Mouse (Mus musculus): ENCODE data around the gene B3galt4. TPM values are rescaled to one million over a fixed set of nuclear protein-coding genes. Genes with fewer than 3 reads are reported as not detected.
A peak's percentile ranks its signal among the peaks of the same experiment; 100 is the strongest.
"Not testable (repeated sequence)": the region's sequence is repeated elsewhere in the genome, so short reads cannot be mapped to it uniquely, and the experiment has no call there.

The B3galt4 gene
- polyA plus RNA-seq, 1 experiment from 2014 or later = 4.1 TPM

DNA sequence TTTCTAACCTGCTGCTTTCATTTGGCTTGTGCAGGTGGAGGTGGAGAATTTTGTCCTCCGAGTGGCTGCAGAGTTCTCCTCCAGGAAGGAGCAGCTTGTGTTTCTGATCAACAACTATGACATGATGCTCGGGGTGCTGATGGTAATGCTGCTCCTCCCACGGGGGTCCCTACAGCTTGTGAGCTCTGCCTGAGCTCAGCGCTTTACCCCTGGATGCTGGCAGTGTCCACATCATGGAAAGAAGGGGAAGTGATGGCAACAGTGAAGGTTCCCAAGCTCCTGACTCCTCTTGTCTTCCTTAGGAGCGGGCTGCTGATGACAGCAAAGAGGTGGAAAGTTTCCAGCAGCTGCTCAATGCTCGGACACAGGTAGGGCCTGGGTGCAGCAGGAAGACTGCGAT is 11.6 kb upstream of the B3galt4 start:
- DNase-seq (ENCODE audit: low spot score) = no peak
- Histone ChIP-seq H3K4me3 (no peak overlapping the region), H3K27ac (replicated peaks) (no peak overlapping the region), H3K4me1 (no peaks in the 10 kb centered on the region), H3K27me3 (ENCODE audit: low read depth, poor library complexity, severe bottlenecking) (no peaks in the 10 kb centered on the region), H3K36me3 (peaks cover 88% of the 10 kb centered on the region), H3K9me3 (replicated peaks) (no peaks in the 10 kb centered on the region)
- WGBS = 91% methylated on average over 7 of the region's 7 CpGs

DNA sequence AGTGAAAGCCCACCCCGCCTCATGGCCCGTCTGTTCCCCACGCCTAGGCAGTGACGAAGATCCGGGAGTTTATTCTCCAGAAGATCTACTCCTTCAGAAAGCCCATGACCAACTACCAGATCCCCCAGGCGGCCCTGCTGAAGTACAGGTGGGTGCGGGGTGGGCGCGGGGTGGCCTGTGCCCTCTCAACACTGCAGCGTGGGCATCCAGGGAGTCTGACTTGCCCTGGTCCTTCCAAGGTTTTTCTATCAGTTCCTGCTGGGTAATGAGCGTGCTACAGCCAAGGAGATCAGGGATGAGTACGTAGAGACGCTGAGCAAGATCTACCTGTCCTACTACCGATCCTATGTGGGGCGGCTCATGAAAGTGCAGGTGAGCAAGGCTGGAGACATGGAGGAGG is 8.7 kb upstream of the B3galt4 start:
- DNase-seq (ENCODE audit: low spot score) = no peak
- Histone ChIP-seq H3K27ac (replicated peaks) (no peak overlapping the region), H3K36me3 (peaks cover 69% of the 10 kb centered on the region), H3K9me3 (replicated peaks) (no peaks in the 10 kb centered on the region), H3K4me1 (peaks cover 12% of the 10 kb centered on the region), H3K4me3 (no peak overlapping the region), H3K27me3 (ENCODE audit: low read depth, poor library complexity, severe bottlenecking) (no peaks in the 10 kb centered on the region)
- 94% methylated on average over 15 of the region's 15 CpGs for WGBS

DNA sequence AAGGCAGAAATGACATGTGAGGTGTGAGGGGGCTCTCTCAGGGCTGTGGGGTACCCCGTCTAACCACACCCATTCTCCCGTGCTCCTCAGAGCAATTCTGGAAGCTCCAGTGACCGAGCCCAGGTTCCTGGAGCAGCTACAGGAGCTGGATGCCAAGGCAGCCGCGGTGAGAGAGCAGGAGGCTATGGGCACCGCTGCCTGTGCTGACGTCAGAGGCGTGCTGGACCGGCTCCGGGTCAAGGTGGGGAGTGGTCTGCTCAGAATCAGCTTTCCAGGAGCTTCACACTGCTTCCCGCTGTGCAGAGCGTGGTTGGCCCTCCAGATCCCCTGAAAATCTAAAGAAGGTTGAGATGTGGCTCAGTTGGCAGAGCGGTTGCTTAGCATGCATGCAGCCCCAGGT is 7.8 kb upstream of the B3galt4 start:
- no peaks in the 10 kb centered on the region for H3K27me3 ChIP-seq (ENCODE audit: low read depth, poor library complexity, severe bottlenecking)
- peak overlapping the region; percentile 4; the same call in 1 of the 2 replicates for H3K4me3 ChIP-seq
- 93% methylated on average over 13 of the region's 13 CpGs for WGBS
- no peak overlapping the region for H3K27ac ChIP-seq (replicated peaks)
- no peak for DNase-seq (ENCODE audit: low spot score)
- peaks cover 20% of the 10 kb centered on the region for H3K4me1 ChIP-seq
- H3K9me3 ChIP-seq (replicated peaks) = no peaks in the 10 kb centered on the region
- H3K36me3 ChIP-seq = peaks cover 71% of the 10 kb centered on the region

- H3K36me3 ChIP-seq = peaks cover 71% of the 10 kb centered on the region
- 95% methylated on average over 11 of the region's 11 CpGs for WGBS
Measured at GRCm38 (mm10) chr17:33958451-33958850, 7.2 kb upstream of the B3galt4 start.

DNA sequence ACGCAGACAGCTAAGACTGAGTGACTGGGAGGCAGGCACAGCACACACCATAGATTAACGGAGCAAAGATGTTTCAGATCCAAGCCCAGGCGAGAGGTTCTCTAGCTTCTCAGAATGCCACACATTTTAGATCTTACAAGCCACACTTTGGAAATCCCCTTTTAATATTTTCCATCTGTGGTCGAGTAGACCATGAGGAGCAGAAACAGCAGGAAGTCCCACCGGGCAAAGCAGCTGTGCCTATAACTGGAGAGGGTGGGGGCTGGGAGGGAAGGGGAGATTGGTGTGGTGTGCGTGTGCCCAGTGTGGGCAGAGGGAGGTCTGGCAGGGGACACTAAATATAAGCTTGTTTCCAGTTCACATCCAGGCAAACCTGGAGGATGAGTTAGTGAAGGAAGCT is 6.2 kb upstream of the B3galt4 start:
- Histone ChIP-seq H3K36me3 (peaks cover 71% of the 10 kb centered on the region), H3K4me1 (peaks cover 37% of the 10 kb centered on the region), H3K4me3 (peak overlapping the region; percentile 29; the same call in 1 of the 2 replicates), H3K9me3 (replicated peaks) (no peaks in the 10 kb centered on the region), H3K27me3 (ENCODE audit: low read depth, poor library complexity, severe bottlenecking) (no peaks in the 10 kb centered on the region), H3K27ac (replicated peaks) (no peak overlapping the region)
- 87% methylated on average over 6 of the region's 6 CpGs for WGBS
- no peak for DNase-seq (ENCODE audit: low spot score)

More at GRCm38 (mm10) chr17:33958451-33958850, 7.2 kb upstream of the B3galt4 start:
- H3K27ac ChIP-seq (replicated peaks) = no peak overlapping the region
- no peak for DNase-seq (ENCODE audit: low spot score)
- H3K9me3 ChIP-seq (replicated peaks) = no peaks in the 10 kb centered on the region
- H3K4me1 ChIP-seq = peaks cover 27% of the 10 kb centered on the region
- no peaks in the 10 kb centered on the region for H3K27me3 ChIP-seq (ENCODE audit: low read depth, poor library complexity, severe bottlenecking)
- no peak overlapping the region for H3K4me3 ChIP-seq

DNA sequence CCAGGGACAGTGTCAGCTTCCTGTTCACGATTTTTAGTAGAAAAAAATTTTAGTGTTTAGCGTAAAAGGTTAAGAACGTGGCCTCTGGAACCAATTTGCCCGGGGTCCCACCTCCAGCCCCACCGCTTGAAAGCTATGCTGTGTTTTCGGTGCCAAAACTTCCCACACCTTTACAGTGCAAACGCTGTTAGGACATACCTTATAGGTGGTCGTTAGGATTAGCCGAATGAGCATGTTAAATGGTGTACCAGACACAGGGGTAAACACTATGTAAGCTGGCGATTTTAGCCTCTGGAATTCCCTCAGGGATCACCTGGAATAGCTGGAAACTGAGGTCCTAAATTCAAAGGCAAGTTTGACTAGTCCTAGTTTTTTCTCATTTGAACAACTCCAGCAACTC is 5.0 kb upstream of the B3galt4 start:
- peak overlapping the region; percentile 98 for H3K27ac ChIP-seq (replicated peaks)
- peaks cover 48% of the 10 kb centered on the region for H3K4me1 ChIP-seq
- H3K27me3 ChIP-seq (ENCODE audit: low read depth, poor library complexity, severe bottlenecking) = no peaks in the 10 kb centered on the region
- 10% methylated on average over 10 of the region's 10 CpGs for WGBS
- no peak for DNase-seq (ENCODE audit: low spot score)
- H3K9me3 ChIP-seq (replicated peaks) = no peaks in the 10 kb centered on the region
- H3K36me3 ChIP-seq = peaks cover 71% of the 10 kb centered on the region
- H3K4me3 ChIP-seq = peak overlapping the region; percentile 99

- Histone ChIP-seq H3K27me3 (ENCODE audit: low read depth, poor library complexity, severe bottlenecking) (no peaks in the 10 kb centered on the region), H3K36me3 (peaks cover 66% of the 10 kb centered on the region), H3K4me1 (peaks cover 55% of the 10 kb centered on the region), H3K9me3 (replicated peaks) (no peaks in the 10 kb centered on the region), H3K27ac (replicated peaks) (peak within 1 kb of the TSS; percentile 98), H3K4me3 (peak within 1 kb of the TSS; percentile 99)
- WGBS = under 1% methylated on average over 50 of the region's 50 CpGs
- DNase-seq (ENCODE audit: low spot score) = peak; percentile 95
Measured at GRCm38 (mm10) chr17:33955555-33956214, 4.4 kb upstream of the B3galt4 start, which contains the start of the genes Vps52 and Rps18. Vps52 (plus strand) TSS chr17:33955812. Rps18 (minus strand) TSS chr17:33956001.

DNA sequence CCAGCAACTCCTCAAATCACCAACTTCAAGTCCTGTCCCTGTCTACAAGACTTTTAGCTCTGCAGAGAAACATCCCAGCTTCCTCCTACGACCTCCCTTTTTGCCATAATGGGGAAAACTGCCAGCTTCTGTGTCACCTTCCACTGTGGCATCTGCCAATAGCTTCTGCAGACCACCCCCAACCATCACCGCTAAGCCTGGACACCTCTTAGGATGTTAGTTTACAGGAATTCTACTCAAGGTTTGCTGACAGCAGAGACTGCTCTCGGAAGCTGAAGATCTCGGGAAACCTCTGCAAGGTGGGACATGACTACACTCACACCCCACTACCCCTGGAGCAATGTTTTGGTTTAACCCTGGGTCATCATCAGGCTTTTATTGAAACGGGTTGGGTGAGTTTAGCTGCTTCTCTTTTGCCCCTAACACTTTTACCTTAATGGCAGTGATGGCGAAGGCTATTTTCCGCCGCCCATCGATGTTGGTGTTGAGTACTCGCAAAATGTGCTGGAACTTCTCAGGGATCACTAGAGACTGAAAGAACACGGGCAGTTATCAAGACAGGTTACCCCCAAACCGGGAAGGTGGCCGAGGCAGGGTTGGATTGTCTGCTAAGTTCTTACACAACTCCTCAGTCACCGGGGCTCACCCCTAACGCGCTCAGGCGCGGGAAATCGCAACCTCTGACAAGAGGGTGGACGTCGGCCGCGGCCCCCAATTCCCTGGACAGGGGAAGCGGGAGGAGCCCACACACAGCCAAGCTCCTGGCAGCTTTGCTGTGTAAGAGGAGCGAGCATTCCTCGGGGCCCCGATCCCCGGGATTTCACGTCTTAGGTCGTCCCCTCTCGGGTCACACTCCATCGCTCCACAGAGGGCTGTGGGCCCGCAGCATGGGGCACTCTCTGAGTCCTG is 3.6 kb upstream of the B3galt4 start:
- Histone ChIP-seq H3K27ac (replicated peaks) (peak overlapping the region; percentile 98), H3K9me3 (replicated peaks) (no peaks in the 10 kb centered on the region), H3K36me3 (peaks cover 66% of the 10 kb centered on the region), H3K4me1 (peaks cover 62% of the 10 kb centered on the region), H3K4me3 (peak overlapping the region; percentile 99), H3K27me3 (ENCODE audit: low read depth, poor library complexity, severe bottlenecking) (no peaks in the 10 kb centered on the region)
- no peak for DNase-seq (ENCODE audit: low spot score)
- WGBS = under 1% methylated on average over 33 of the region's 33 CpGs

GRCm38 (mm10) chr17:33953961-33954565 is 2.8 kb upstream of the B3galt4 start:
- Histone ChIP-seq H3K9me3 (replicated peaks) (no peaks in the 10 kb centered on the region), H3K27ac (replicated peaks) (peak overlapping the region; percentile 98), H3K36me3 (peaks cover 66% of the 10 kb centered on the region), H3K4me1 (peaks cover 68% of the 10 kb centered on the region), H3K27me3 (ENCODE audit: low read depth, poor library complexity, severe bottlenecking) (no peaks in the 10 kb centered on the region), H3K4me3 (peak overlapping the region; percentile 99)
- 43% methylated on average over 5 of the region's 5 CpGs for WGBS
- no peak for DNase-seq (ENCODE audit: low spot score)

- H3K4me1 ChIP-seq = peaks cover 68% of the 10 kb centered on the region
Measured at GRCm38 (mm10) chr17:33953310-33953709, 2.0 kb upstream of the B3galt4 start.

DNA sequence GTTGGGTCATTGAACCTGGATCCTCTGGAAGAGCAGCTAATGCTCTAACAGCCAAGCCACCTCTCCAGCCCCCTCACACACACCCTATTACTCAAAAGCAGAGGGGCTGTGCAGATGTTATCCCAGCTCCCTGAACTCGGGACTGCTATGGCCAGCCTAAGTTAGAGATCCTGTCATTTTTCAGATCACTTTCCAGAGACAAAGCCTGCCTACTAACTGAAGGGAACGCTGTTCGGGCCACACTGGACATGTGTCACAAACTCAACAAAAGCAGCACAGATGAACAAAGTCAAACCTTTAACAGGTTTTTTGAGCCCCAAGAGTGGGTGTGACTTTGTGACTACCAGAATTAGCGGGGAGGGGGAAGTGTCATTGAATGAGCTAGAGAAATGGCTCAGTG is 1.6 kb upstream of the B3galt4 start:
- DNase-seq (ENCODE audit: low spot score) = no peak
- 86% methylated on average over 4 of the region's 4 CpGs for WGBS
- Histone ChIP-seq H3K27me3 (ENCODE audit: low read depth, poor library complexity, severe bottlenecking) (no peaks in the 10 kb centered on the region), H3K4me3 (peak overlapping the region; percentile 99), H3K27ac (replicated peaks) (no peak overlapping the region), H3K4me1 (peaks cover 68% of the 10 kb centered on the region), H3K36me3 (peaks cover 65% of the 10 kb centered on the region), H3K9me3 (replicated peaks) (no peaks in the 10 kb centered on the region)

More at GRCm38 (mm10) chr17:33953310-33953709, 2.0 kb upstream of the B3galt4 start:
- H3K27me3 ChIP-seq (ENCODE audit: low read depth, poor library complexity, severe bottlenecking) = no peaks in the 10 kb centered on the region
- WGBS = 89% methylated on average over 3 of the region's 3 CpGs
- no peak overlapping the region for H3K27ac ChIP-seq (replicated peaks)
- H3K36me3 ChIP-seq = peaks cover 66% of the 10 kb centered on the region
- H3K4me3 ChIP-seq = peak overlapping the region; percentile 99
- H3K9me3 ChIP-seq (replicated peaks) = no peaks in the 10 kb centered on the region
- DNase-seq (ENCODE audit: low spot score) = no peak

GRCm38 (mm10) chr17:33952015-33952414 is 727 bp upstream of the B3galt4 start:
- WGBS = 75% methylated on average over 13 of the region's 13 CpGs
- Histone ChIP-seq H3K4me3 (peak overlapping the region; percentile 54), H3K36me3 (peaks cover 71% of the 10 kb centered on the region), H3K4me1 (peaks cover 64% of the 10 kb centered on the region)
- DNase-seq (ENCODE audit: low spot score); H3K9me3 ChIP-seq (replicated peaks); H3K27me3 ChIP-seq (ENCODE audit: low read depth, poor library complexity, severe bottlenecking); H3K27ac ChIP-seq (replicated peaks): not testable (repeated sequence)

All from midbrain, embryonic 10.5 days (tissue).